Mouse (Mus musculus) effector memory CD4-positive, alpha-beta T cell, adult 7 months (primary cell): ENCODE measurements around the gene Ifna2. TPM values are rescaled to one million over a fixed set of nuclear protein-coding genes. Genes with fewer than 3 reads are reported as not detected.

Experiments used
- polyA plus RNA-seq: library from polyadenylated mRNA; unstranded; fragments of 100-300 nt; shearing (Covaris generic); gene quantifications from one replicate; pipeline ENCODE4 v1.2.1, GENCODE M21; 2017

Ifna2 gene
- polyA plus RNA-seq = not detected

GRCm38 (mm10) chr4:88683812-88684211 lies at the start of gene Ifna2:
Gene Ifna2, minus strand, starts transcription at chr4:88683912.

GRCm38 (mm10) chr4:88721791-88722721 lies 38.3 kb upstream of the Ifna2 start, which contains the start of the genes Gm26566 and Klhl9:
Gene Gm26566, plus strand, starts transcription at chr4:88721805.
Gene Klhl9, minus strand, starts transcription at chr4:88722465.

DNA sequence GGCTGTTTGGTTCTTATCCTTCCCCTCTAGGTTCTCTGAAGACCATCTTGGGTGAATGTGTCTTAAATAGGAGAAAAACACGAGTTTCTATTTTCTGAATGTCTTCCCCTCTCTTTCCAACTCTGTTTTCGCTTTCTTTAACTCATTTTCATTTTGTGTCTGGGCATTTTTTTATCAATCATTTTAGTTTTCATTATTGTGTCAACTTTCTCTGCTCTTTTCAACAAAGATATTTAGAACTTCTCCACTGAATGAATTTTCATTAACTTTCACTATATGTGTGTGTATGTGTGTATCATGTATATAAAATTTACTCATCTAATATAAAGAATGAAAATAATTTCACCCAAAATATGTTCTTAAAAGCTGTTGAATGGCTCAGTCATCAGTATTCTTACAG lies 7.5 kb upstream of the Ifna2 start, which contains the start of gene Ifnab:
Ifnab (minus strand) TSS at position 101 of the 400 bp plus-strand sequence.

DNA sequence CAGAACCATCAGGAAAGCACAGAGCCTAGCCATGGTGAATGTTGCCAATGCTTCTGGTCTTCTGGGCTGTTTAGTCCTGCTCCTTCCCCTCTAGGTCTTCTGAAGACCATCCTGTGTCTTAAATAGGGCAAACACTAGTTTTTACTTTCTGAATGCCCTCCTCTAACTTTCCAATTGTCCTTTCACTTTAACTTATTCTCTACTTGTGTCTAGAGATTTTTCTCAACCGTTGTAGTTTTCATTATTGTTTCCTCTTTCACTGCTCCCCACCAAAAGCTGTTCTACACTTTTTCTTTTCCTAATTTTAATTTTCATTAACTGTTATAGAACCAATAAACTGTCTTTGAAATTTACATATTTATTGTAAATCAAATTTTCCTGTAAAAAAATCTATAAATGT lies 6.9 kb downstream of the Ifna2 start, which contains the start of gene Ifna16:
Ifna16 (minus strand) TSS at position 101 of the 400 bp plus-strand sequence.

GRCm38 (mm10) chr4:88644359-88644758 lies 39.4 kb downstream of the Ifna2 start, which contains the start of gene Ifna13:
Gene Ifna13, minus strand, starts transcription at chr4:88644459.

GRCm38 (mm10) chr4:88634311-88634710 lies 49.4 kb downstream of the Ifna2 start, which contains the start of gene C87499:
Gene C87499, minus strand, starts transcription at chr4:88634411.

Other genes starting within 250 kb of the Ifna2 start
- gene Hacd4, start 245.0 kb downstream of the Ifna2 start, polyA plus RNA-seq = 0.73 TPM
- gene Ifnb1, start 161.1 kb downstream of the Ifna2 start, polyA plus RNA-seq = 0.69 TPM
- not detected for gene Ifna15, start 125.7 kb downstream of the Ifna2 start, polyA plus RNA-seq
- gene Ifna14, start 112.1 kb downstream of the Ifna2 start, polyA plus RNA-seq = not detected
- gene Ifna9, start 91.5 kb downstream of the Ifna2 start, polyA plus RNA-seq = not detected
- not detected for gene Ifna12, start 80.5 kb downstream of the Ifna2 start, polyA plus RNA-seq
- not detected for gene C87499, start 49.5 kb downstream of the Ifna2 start, polyA plus RNA-seq
- gene Ifna13, start 39.5 kb downstream of the Ifna2 start, polyA plus RNA-seq = not detected
- not detected for gene Ifna16, start 7.0 kb downstream of the Ifna2 start, polyA plus RNA-seq
- gene Ifnab, start 7.4 kb upstream of the Ifna2 start, polyA plus RNA-seq = not detected
- 0.74 TPM for gene Gm26566, start 37.9 kb upstream of the Ifna2 start, polyA plus RNA-seq
- 15.4 TPM for gene Klhl9, start 38.6 kb upstream of the Ifna2 start, polyA plus RNA-seq
- gene Gm13271, start 71.0 kb upstream of the Ifna2 start, polyA plus RNA-seq = not detected
- not detected for gene Gm13283, start 76.2 kb upstream of the Ifna2 start, polyA plus RNA-seq
- gene Gm13290, start 89.9 kb upstream of the Ifna2 start, polyA plus RNA-seq = not detected
- not detected for gene Gm13289, start 93.0 kb upstream of the Ifna2 start, polyA plus RNA-seq
- gene Gm13272, start 95.9 kb upstream of the Ifna2 start, polyA plus RNA-seq = not detected
- gene Ifnz, start 98.2 kb upstream of the Ifna2 start, polyA plus RNA-seq = 0.28 TPM
- gene Gm13276, start 101.8 kb upstream of the Ifna2 start, polyA plus RNA-seq = not detected
- gene Gm13277, start 104.7 kb upstream of the Ifna2 start, polyA plus RNA-seq = not detected
- gene Gm13278, start 107.6 kb upstream of the Ifna2 start, polyA plus RNA-seq = not detected
- not detected for gene Gm13275, start 110.6 kb upstream of the Ifna2 start, polyA plus RNA-seq
- gene Gm13279, start 113.5 kb upstream of the Ifna2 start, polyA plus RNA-seq = not detected
- gene Gm13285, start 115.8 kb upstream of the Ifna2 start, polyA plus RNA-seq = 1.1 TPM
- not detected for gene Gm13287, start 119.3 kb upstream of the Ifna2 start, polyA plus RNA-seq
- gene Gm13288, start 121.6 kb upstream of the Ifna2 start, polyA plus RNA-seq = not detected
- gene Ifna7, start 132.3 kb upstream of the Ifna2 start, polyA plus RNA-seq = not detected
- gene Ifna11, start 136.0 kb upstream of the Ifna2 start, polyA plus RNA-seq = not detected
- not detected for gene Ifna6, start 143.5 kb upstream of the Ifna2 start, polyA plus RNA-seq
- gene Ifna5, start 151.6 kb upstream of the Ifna2 start, polyA plus RNA-seq = not detected
- gene Ifna4, start 157.9 kb upstream of the Ifna2 start, polyA plus RNA-seq = not detected
- gene Ifna1, start 166.2 kb upstream of the Ifna2 start, polyA plus RNA-seq = not detected
- gene Ifne, start 196.3 kb upstream of the Ifna2 start, polyA plus RNA-seq = not detected